7 mouse cellular contexts compared by ENCODE assay signal in the genomic region with DNA sequence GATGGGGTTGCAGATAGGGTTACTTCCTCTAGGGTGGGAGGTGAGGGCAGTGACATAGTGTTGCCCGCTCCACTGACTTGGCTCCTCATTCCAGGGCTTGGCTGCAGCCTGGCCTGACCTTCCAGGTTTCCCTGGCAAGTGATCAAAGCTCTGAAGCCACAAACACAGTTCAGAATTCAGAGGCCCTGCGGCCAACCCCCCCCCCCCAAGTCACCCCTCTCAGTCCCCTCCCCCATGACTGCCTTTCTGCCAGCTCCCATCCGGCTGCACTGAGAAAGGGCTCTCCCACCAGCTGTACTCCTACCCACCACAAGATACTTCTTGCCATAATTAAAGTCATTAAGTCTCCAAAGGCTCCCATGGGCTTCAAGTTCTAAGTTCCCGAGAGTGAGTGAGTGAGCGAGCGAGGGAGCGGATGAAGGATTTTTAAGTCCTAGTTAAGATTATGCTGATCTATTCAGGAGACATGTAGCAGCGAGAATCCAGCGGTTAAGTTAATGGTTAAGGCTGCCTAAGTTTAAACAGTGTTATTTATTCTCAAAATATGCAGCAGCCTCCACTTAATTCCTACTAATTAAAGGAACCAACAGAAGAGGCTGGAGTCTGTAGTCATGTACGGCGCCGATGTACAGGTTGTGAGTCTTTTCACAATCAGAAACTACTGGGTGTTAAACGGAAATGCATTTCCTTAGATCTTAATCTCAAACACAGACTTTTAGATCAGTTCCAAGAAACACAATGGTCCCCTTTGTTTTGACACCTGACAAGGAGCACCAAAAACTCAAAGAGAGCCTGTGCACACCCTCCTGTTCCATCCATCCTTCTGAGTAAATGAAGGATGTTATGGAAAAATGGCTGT. TPM values are rescaled to one million over a fixed set of nuclear protein-coding genes. Genes with fewer than 3 reads are reported as not detected.
DNase-seq lines count a peak whose midpoint lies in the region; ATAC-seq lines count a peak whose summit lies in the region.

No protein-coding gene starts in this region.

- peaks cover 49% of the 10 kb centered on the region for H3K4me1 ChIP-seq in forebrain, embryonic 10.5 days
- peaks cover 9% of the 10 kb centered on the region for H3K4me1 ChIP-seq in liver, embryonic 16.5 days (ENCODE audit: control insufficient read depth, low read depth, low read length)

- H3K4me2 ChIP-seq in liver, embryonic 16.5 days (ENCODE audit: low read depth, low read length) = peak overlapping the region; percentile 22

- 26% methylated on average over 13 of the region's 13 CpGs for WGBS in forebrain, embryonic 10.5 days
- WGBS in liver, embryonic 16.5 days (ENCODE audit: insufficient replicate concordance) = 42% methylated on average over 13 of the region's 13 CpGs

- peak overlapping the region; percentile 19; the same call in 1 of the 2 replicates for H3K4me3 ChIP-seq in forebrain, embryonic 10.5 days
- no peak overlapping the region for H3K4me3 ChIP-seq in liver, embryonic 16.5 days (ENCODE audit: low read depth, low read length)

- peak; percentile 78 for ATAC-seq in liver, embryonic 16.5 days (ENCODE audit: low read depth)

- no peak overlapping the region for H3K9ac ChIP-seq in liver, embryonic 16.5 days (ENCODE audit: low read depth, low read length)

- no peaks in the 10 kb centered on the region for H3K36me3 ChIP-seq in forebrain, embryonic 10.5 days (replicated peaks)
- no peaks in the 10 kb centered on the region for H3K36me3 ChIP-seq in liver, embryonic 16.5 days (ENCODE audit: control insufficient read depth, insufficient read depth)

- peak; percentile 60 for DNase-seq in 3134 (ENCODE audit: extremely low read depth, insufficient read length, low spot score)
- peak; percentile 80 for DNase-seq in MN1 (ENCODE audit: low spot score)
- peak; percentile 56 for DNase-seq in forebrain, embryonic 10.5 days (ENCODE audit: extremely low spot score, low spot score)
- peak; percentile 52 for DNase-seq in induced T-regulatory cell, adult 2 months (ENCODE audit: low read depth)
- DNase-seq in ovary, postnatal 36 days (ENCODE audit: low spot score) = peak; percentile 61
- no peak for DNase-seq in c-Kit-positive CD71-positive TER-119-positive erythroid progenitor cells, embryonic 14.5 days (ENCODE audit: low spot score)

- H3K27ac ChIP-seq in forebrain, embryonic 10.5 days = peak overlapping the region; percentile 42; the same call in 1 of the 2 replicates
- peak overlapping the region; percentile 58 for H3K27ac ChIP-seq in liver, embryonic 16.5 days (ENCODE audit: low read length)

- H3K9me3 ChIP-seq in forebrain, embryonic 10.5 days = no peaks in the 10 kb centered on the region
- H3K9me3 ChIP-seq in liver, embryonic 16.5 days (replicated peaks; ENCODE audit: control insufficient read depth, low read length) = no peaks in the 10 kb centered on the region

- H3K27me3 ChIP-seq in forebrain, embryonic 10.5 days (ENCODE audit: poor library complexity, severe bottlenecking) = no peaks in the 10 kb centered on the region
- H3K27me3 ChIP-seq in liver, embryonic 16.5 days (ENCODE audit: control insufficient read depth, insufficient read depth, low read depth, low read length) = no peaks in the 10 kb centered on the region

RNA-seq across cellular contexts. Expression of a gene that starts 36.0 kb away (rescaled TPM):
- 11.4 TPM in 2 replicates for polyA plus RNA-seq in forebrain, embryonic 10.5 days (2016; fragmentation: Nextera tagmentation; extraction: Ambion mirVana)
- 1.8 and 2.3 TPM in 2 replicates for polyA plus RNA-seq in liver, embryonic 16.5 days (2015; fragmentation: Nextera tagmentation; extraction: Ambion mirVana)
